Comparison of ENCODE assay signal across 8 mouse cellular contexts in the genomic region with DNA sequence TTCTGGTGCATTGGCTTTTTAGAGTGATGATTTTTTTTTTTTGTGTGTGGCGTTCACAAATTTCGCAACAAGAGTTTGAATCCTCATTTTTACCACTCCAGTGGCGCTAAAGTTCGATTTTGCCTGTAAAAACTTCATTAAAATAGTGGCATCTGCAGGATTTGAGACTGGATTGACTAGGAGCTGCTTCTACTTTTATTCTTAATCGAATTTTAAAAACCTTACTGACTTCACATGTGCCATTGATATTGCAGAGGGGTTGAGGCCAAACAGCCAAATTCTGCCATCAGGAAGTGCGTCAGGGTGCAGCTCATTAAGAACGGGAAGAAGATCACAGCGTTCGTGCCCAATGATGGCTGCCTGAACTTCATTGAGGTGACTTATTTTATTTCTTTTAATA. TPM values are rescaled to one million over a fixed set of nuclear protein-coding genes. Genes with fewer than 3 reads are reported as not detected.
DNase-seq lines count a peak whose midpoint lies in the region; ATAC-seq and TF ChIP-seq lines count a peak whose summit lies in the region.

No protein-coding gene starts in this region.

- no peaks in the 10 kb centered on the region for H3K27me3 ChIP-seq in kidney, embryonic 15.5 days
- no peaks in the 10 kb centered on the region for H3K27me3 ChIP-seq in hindbrain, postnatal 0 days (ENCODE audit: insufficient read depth, low read length)
- H3K27me3 ChIP-seq in midbrain, embryonic 16.5 days (ENCODE audit: control insufficient read depth, insufficient read depth, low read depth, low read length): no peaks in the 10 kb centered on the region

- peak overlapping the region; percentile 95 for H3K4me3 ChIP-seq in kidney, embryonic 15.5 days (replicated peaks)
- peak overlapping the region; percentile 94; the same call in 1 of the 2 replicates for H3K4me3 ChIP-seq in brown adipose tissue, adult 24 weeks (ENCODE audit: insufficient read depth, low read depth, low read length)
- H3K4me3 ChIP-seq in hindbrain, postnatal 0 days (ENCODE audit: low read length): peak overlapping the region; percentile 86
- H3K4me3 ChIP-seq in midbrain, embryonic 16.5 days (ENCODE audit: low read depth, low read length): peak overlapping the region; percentile 91

- H3K4me1 ChIP-seq in kidney, embryonic 15.5 days: peaks cover 4% of the 10 kb centered on the region; the same call in 1 of the 2 replicates
- no peaks in the 10 kb centered on the region for H3K4me1 ChIP-seq in brown adipose tissue, adult 24 weeks (ENCODE audit: control insufficient read depth, insufficient read depth, insufficient read length, low read length)
- no peaks in the 10 kb centered on the region for H3K4me1 ChIP-seq in hindbrain, postnatal 0 days (ENCODE audit: insufficient read depth, low read length)
- peaks cover 6% of the 10 kb centered on the region for H3K4me1 ChIP-seq in midbrain, embryonic 16.5 days (ENCODE audit: control insufficient read depth, insufficient read depth, low read length)

- H3K27ac ChIP-seq in kidney, embryonic 15.5 days: peak overlapping the region; percentile 83; the same call in 1 of the 2 replicates
- H3K27ac ChIP-seq in brown adipose tissue, adult 24 weeks (replicated peaks; ENCODE audit: low read depth, low read length): no peak overlapping the region
- no peak overlapping the region for H3K27ac ChIP-seq in hindbrain, postnatal 0 days
- no peak overlapping the region for H3K27ac ChIP-seq in midbrain, embryonic 16.5 days (ENCODE audit: low read length)

- 47% methylated on average over 9 of the region's 9 CpGs for WGBS in kidney, embryonic 15.5 days
- WGBS in hindbrain, postnatal 0 days: 53% methylated on average over 9 of the region's 9 CpGs
- 54% methylated on average over 9 of the region's 9 CpGs for WGBS in midbrain, embryonic 16.5 days

- H3K9me3 ChIP-seq in kidney, embryonic 15.5 days (replicated peaks): no peaks in the 10 kb centered on the region
- no peaks in the 10 kb centered on the region for H3K9me3 ChIP-seq in hindbrain, postnatal 0 days (ENCODE audit: low read length)
- no peaks in the 10 kb centered on the region for H3K9me3 ChIP-seq in midbrain, embryonic 16.5 days (replicated peaks; ENCODE audit: control insufficient read depth, low read length, poor library complexity, severe bottlenecking)

- H3K4me2 ChIP-seq in kidney, embryonic 15.5 days: peak overlapping the region; percentile 61
- peak overlapping the region; percentile 68 for H3K4me2 ChIP-seq in hindbrain, postnatal 0 days (ENCODE audit: low read depth, low read length)
- peak overlapping the region; percentile 81 for H3K4me2 ChIP-seq in midbrain, embryonic 16.5 days (ENCODE audit: low read length)

- peak overlapping the region; percentile 90 for H3K9ac ChIP-seq in kidney, embryonic 15.5 days
- peak overlapping the region; percentile 88 for H3K9ac ChIP-seq in hindbrain, postnatal 0 days (replicated peaks; ENCODE audit: low read length)
- H3K9ac ChIP-seq in midbrain, embryonic 16.5 days (ENCODE audit: low read depth, low read length): peak overlapping the region; percentile 91

- DNase-seq in kidney, adult 9 months: no peak
- DNase-seq in hindbrain, postnatal 0 days (ENCODE audit: low spot score): no peak
- DNase-seq in spleen, postnatal 14 days (ENCODE audit: low spot score in 2 of 2): no peak
- DNase-seq in layer of hippocampus, postnatal 25 days (ENCODE audit: extremely low spot score in 1 of 2, low spot score in 1 of 2): no peak
- DNase-seq in gastrocnemius, postnatal 10 days: no peak

- no peak for ATAC-seq in kidney, embryonic 15.5 days (replicated peaks; ENCODE audit: low FRiP score)
- ATAC-seq in hindbrain, postnatal 0 days: no peak
- ATAC-seq in midbrain, embryonic 16.5 days: no peak

- H3K36me3 ChIP-seq in kidney, embryonic 15.5 days: peaks cover 42% of the 10 kb centered on the region
- peaks cover 18% of the 10 kb centered on the region for H3K36me3 ChIP-seq in hindbrain, postnatal 0 days (ENCODE audit: insufficient read depth, low read length)
- peaks cover 21% of the 10 kb centered on the region for H3K36me3 ChIP-seq in midbrain, embryonic 16.5 days (ENCODE audit: control insufficient read depth, insufficient read depth, low read length)

- no peak for TF ChIP-seq CTCF in hindbrain, postnatal 0 days (IDR thresholded peaks at IDR 0.05; ENCODE audit: low read depth)

RNA-seq across cellular contexts. Expression of gene Rps23, which starts 1.3 kb away (rescaled TPM):
- 221 and 262 TPM in 2 replicates for polyA plus RNA-seq in kidney, embryonic 15.5 days (2015; fragmentation: Nextera tagmentation; extraction: Ambion mirVana)
- 245 and 312 TPM in 2 replicates for polyA plus RNA-seq in brown adipose tissue, adult 24 weeks (2012; ENCODE audit: insufficient read depth, insufficient read length, missing spikeins)
- 133 and 170 TPM in 2 replicates for total RNA-seq in hindbrain, postnatal 0 days (2014; rRNA removed)
- polyA plus RNA-seq in hindbrain, postnatal 0 days (2015; fragmentation: Nextera tagmentation; extraction: Ambion mirVana): 146 and 154 TPM in 2 replicates
- 81.0 and 95.8 TPM in 2 replicates for polyA plus RNA-seq in midbrain, embryonic 16.5 days (2015; fragmentation: Nextera tagmentation; extraction: Ambion mirVana)
- total RNA-seq in layer of hippocampus, postnatal 25 days (2021): 100 to 1,000 TPM; 207 to 248 TPM
- 100 to 1,000 TPM; 352 to 358 TPM for total RNA-seq in gastrocnemius, postnatal 10 days (2021)

RNA-seq across cellular contexts. Expression of gene Atp6ap1l, which starts 18.9 kb away (rescaled TPM):
- 0.23 TPM in 1 of 2 replicates, not detected in the other for polyA plus RNA-seq in kidney, embryonic 15.5 days (2015; fragmentation: Nextera tagmentation; extraction: Ambion mirVana)
- not detected in 2 replicates for polyA plus RNA-seq in brown adipose tissue, adult 24 weeks (2012; ENCODE audit: insufficient read depth, insufficient read length, missing spikeins)
- 0.21 TPM in 1 of 2 replicates, not detected in the other for total RNA-seq in hindbrain, postnatal 0 days (2014; rRNA removed)
- 0.86 and 0.87 TPM in 2 replicates for polyA plus RNA-seq in hindbrain, postnatal 0 days (2015; fragmentation: Nextera tagmentation; extraction: Ambion mirVana)
- 0.44 and 0.82 TPM in 2 replicates for polyA plus RNA-seq in midbrain, embryonic 16.5 days (2015; fragmentation: Nextera tagmentation; extraction: Ambion mirVana)
- 1 to 10 TPM; 2.0 to 2.7 TPM for total RNA-seq in layer of hippocampus, postnatal 25 days (2021)
- total RNA-seq in gastrocnemius, postnatal 10 days (2021): not detected
